Mouse (Mus musculus): Measurements from ENCODE around the gene B3galt2. TPM values are rescaled to one million over a fixed set of nuclear protein-coding genes. Genes with fewer than 3 reads are reported as not detected.

The B3galt2 gene
- polyA plus RNA-seq, 1 experiment = not detected

DNA sequence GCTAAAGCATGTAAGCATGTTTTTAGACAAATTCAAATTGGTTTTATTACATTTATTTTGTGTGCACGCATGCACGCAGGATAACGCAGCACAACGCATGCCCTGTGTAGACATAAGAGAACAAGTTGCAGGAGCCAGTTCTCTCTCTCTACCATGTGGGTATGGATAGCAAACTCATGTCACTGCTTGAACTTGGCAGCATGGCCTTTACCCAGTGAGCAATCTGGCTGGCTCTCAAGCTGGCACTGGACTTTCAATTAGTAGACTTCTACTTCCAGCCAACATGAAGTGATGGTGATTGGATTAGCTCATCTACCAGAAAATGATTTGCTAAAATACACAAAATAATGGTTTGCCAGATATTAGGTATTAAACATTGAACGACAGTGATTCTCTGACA is 40.6 kb downstream of the B3galt2 start:
- 83% methylated on average over 5 of the region's 5 CpGs for WGBS
- Histone ChIP-seq H3K27ac (ENCODE audit: insufficient read depth, low read depth, low read length) (no peak overlapping the region), H3K4me3 (ENCODE audit: insufficient read depth, low read depth, low read length) (no peak overlapping the region), H3K4me1 (ENCODE audit: control insufficient read depth, insufficient read depth, low read length) (no peaks in the 10 kb centered on the region)
- TF ChIP-seq CTCF (IDR thresholded peaks at IDR 0.05; ENCODE audit: insufficient read depth, low read depth, low read length) (no peak), POLR2A (IDR thresholded peaks at IDR 0.05; ENCODE audit: insufficient read depth, low read depth, low read length) (no peak)

- no peaks in the 10 kb centered on the region for H3K4me1 ChIP-seq (ENCODE audit: control insufficient read depth, insufficient read depth, low read length)
- TF ChIP-seq CTCF (IDR thresholded peaks at IDR 0.05; ENCODE audit: insufficient read depth, low read depth, low read length) (no peak), POLR2A (IDR thresholded peaks at IDR 0.05; ENCODE audit: insufficient read depth, low read depth, low read length) (no peak)
- no peak overlapping the region for H3K4me3 ChIP-seq (ENCODE audit: insufficient read depth, low read depth, low read length)
- no peak overlapping the region for H3K27ac ChIP-seq (ENCODE audit: insufficient read depth, low read depth, low read length)
- WGBS = 86% methylated on average over 3 of the region's 3 CpGs
Observed at GRCm38 (mm10) chr1:143684849-143685248, 44.4 kb downstream of the B3galt2 start.

- peak overlapping the region; percentile 100 for H3K4me3 ChIP-seq (ENCODE audit: insufficient read depth, low read depth, low read length)
- no peaks in the 10 kb centered on the region for H3K4me1 ChIP-seq (ENCODE audit: control insufficient read depth, insufficient read depth, low read length)
- H3K27ac ChIP-seq (ENCODE audit: insufficient read depth, low read depth, low read length) = no peak overlapping the region
- no peak for TF ChIP-seq CTCF (IDR thresholded peaks at IDR 0.05; ENCODE audit: insufficient read depth, low read depth, low read length)
- no peak for TF ChIP-seq POLR2A (IDR thresholded peaks at IDR 0.05; ENCODE audit: insufficient read depth, low read depth, low read length)
- under 1% methylated on average over 13 of the region's 13 CpGs for WGBS
Observed at GRCm38 (mm10) chr1:143701736-143702135, 61.3 kb downstream of the B3galt2 start.

- TF ChIP-seq POLR2A (IDR thresholded peaks at IDR 0.05; ENCODE audit: insufficient read depth, low read depth, low read length) (no peak), CTCF (IDR thresholded peaks at IDR 0.05; ENCODE audit: insufficient read depth, low read depth, low read length) (no peak)
- under 1% methylated on average over 44 of the region's 48 CpGs for WGBS
- H3K4me1 ChIP-seq (ENCODE audit: control insufficient read depth, insufficient read depth, low read length) = no peaks in the 10 kb centered on the region
- H3K27ac ChIP-seq (ENCODE audit: insufficient read depth, low read depth, low read length) = peak overlapping the region; percentile 82; the same call in 1 of the 2 replicates
- H3K4me3 ChIP-seq (ENCODE audit: insufficient read depth, low read depth, low read length) = peak overlapping the region; percentile 100
Observed at GRCm38 (mm10) chr1:143702141-143702740, 61.8 kb downstream of the B3galt2 start.

DNA sequence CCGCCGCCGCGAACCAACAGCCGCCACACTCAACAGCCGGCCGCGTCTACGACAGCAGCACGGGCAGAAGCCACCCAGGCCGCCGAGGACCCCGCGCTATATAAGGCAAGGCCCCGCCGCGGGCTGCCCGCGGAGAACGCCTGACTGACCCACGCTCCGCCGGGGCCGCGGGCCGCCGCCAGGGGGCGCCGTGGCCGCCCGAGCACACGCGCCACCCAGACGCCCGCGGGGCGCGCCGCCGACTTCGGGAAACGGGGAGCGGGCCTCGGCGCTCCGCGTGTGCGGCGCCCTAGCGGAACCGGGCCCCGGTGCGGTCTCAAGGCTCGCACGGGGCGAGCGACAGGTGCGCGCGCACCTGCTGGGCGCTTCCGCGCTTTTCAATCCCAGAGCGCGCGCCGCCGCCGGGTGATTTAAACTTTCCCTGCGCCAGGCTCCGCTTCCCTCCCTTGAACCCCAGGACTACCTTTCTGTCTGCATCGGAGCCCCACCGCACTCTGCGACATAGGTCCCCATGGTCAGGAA is 62.3 kb downstream of the B3galt2 start, which contains the start of gene Cdc73:
Gene Cdc73 (minus strand): TSS at position 153 of the 522 bp plus-strand sequence.
- Histone ChIP-seq H3K4me3 (ENCODE audit: insufficient read depth, low read depth, low read length) (peak within 1 kb of the TSS; percentile 100), H3K4me1 (ENCODE audit: control insufficient read depth, insufficient read depth, low read length) (no peaks in the 10 kb centered on the region), H3K27ac (ENCODE audit: insufficient read depth, low read depth, low read length) (peak within 1 kb of the TSS; percentile 82; the same call in 1 of the 2 replicates)
- TF ChIP-seq CTCF (IDR thresholded peaks at IDR 0.05; ENCODE audit: insufficient read depth, low read depth, low read length) = peak; percentile 72
- TF ChIP-seq POLR2A (IDR thresholded peaks at IDR 0.05; ENCODE audit: insufficient read depth, low read depth, low read length) = peak; percentile 58
- WGBS = under 1% methylated on average over 74 of the region's 74 CpGs

Other genes with a start within 250 kb of the B3galt2 start
- gene Cdc73, start 62.2 kb downstream of the B3galt2 start, polyA plus RNA-seq (2012; ENCODE audit: insufficient read depth, insufficient read length, low replicate concordance, missing spikeins) = not detected in 2 replicates
- gene Glrx2, start 75.7 kb downstream of the B3galt2 start, polyA plus RNA-seq (2012; ENCODE audit: insufficient read depth, insufficient read length, low replicate concordance, missing spikeins) = not detected in 2 replicates
- not detected in 2 replicates for gene Trove2, start 136.4 kb downstream of the B3galt2 start, polyA plus RNA-seq (2012; ENCODE audit: insufficient read depth, insufficient read length, low replicate concordance, missing spikeins)
- not detected in 2 replicates for gene Uchl5, start 136.6 kb downstream of the B3galt2 start, polyA plus RNA-seq (2012; ENCODE audit: insufficient read depth, insufficient read length, low replicate concordance, missing spikeins)